Mouse (Mus musculus): Measurements from ENCODE around the gene Ttf2. TPM values are rescaled to one million over a fixed set of nuclear protein-coding genes. Genes with fewer than 3 reads are reported as not detected.
A peak's percentile ranks its signal among the peaks of the same experiment; 100 is the strongest.

Gene Ttf2
- total RNA-seq, 2 experiments from 2014 or later: 1.4 to 1.7 TPM

- intact Hi-C loops (cut with DNase I): loop anchor here (5.0 kb wide), 1 partner anchor 155 kb away; no protein-coding TSS in a partner anchor
- peak in 1 of 2 experiments; percentile 25 for DNase-seq (ENCODE audit: low spot score in 2 of 2)
Measured at GRCm38 (mm10) chr3:100922506-100923375, 46.7 kb downstream of the Ttf2 start.

- DNase-seq (ENCODE audit: low spot score in 2 of 2): peak; percentile 99 to 100
- intact Hi-C loops (cut with DNase I): loop anchor here (5.0 kb wide), 1 partner anchor 155 kb away; no protein-coding TSS in a partner anchor
Measured at GRCm38 (mm10) chr3:100921825-100922505, 47.5 kb downstream of the Ttf2 start, which contains the start of gene Trim45. Gene Trim45, plus strand, starts transcription at chr3:100922202.

- no peak for DNase-seq (ENCODE audit: low spot score in 2 of 2)
- intact Hi-C loops (cut with DNase I): loop anchor here (5.0 kb wide), 1 partner anchor 153 kb away; no protein-coding TSS in a partner anchor
Measured at GRCm38 (mm10) chr3:100920611-100921140, 48.8 kb downstream of the Ttf2 start.

- intact Hi-C loops (cut with DNase I): no loop called here
- peak; percentile 36 to 62 for DNase-seq (ENCODE audit: low spot score in 2 of 2)
Measured at GRCm38 (mm10) chr3:100916844-100917243, 52.6 kb downstream of the Ttf2 start.

- intact Hi-C loops (cut with DNase I): no loop called here
- peak in 1 of 2 experiments; percentile 38 for DNase-seq (ENCODE audit: low spot score in 2 of 2)
Measured at GRCm38 (mm10) chr3:100911498-100912213, 57.8 kb downstream of the Ttf2 start.

- intact Hi-C loops (cut with DNase I): no loop called here
- DNase-seq (ENCODE audit: low spot score in 2 of 2): no peak
Measured at GRCm38 (mm10) chr3:100911026-100911425, 58.4 kb downstream of the Ttf2 start.

GRCm38 (mm10) chr3:100910621-100911020 is 58.8 kb downstream of the Ttf2 start:
- intact Hi-C loops (cut with DNase I): no loop called here
- no peak for DNase-seq (ENCODE audit: low spot score in 2 of 2)

- DNase-seq (ENCODE audit: low spot score in 2 of 2): no peak
- intact Hi-C loops (cut with DNase I): no loop called here
Measured at GRCm38 (mm10) chr3:100908594-100908993, 60.9 kb downstream of the Ttf2 start.

- intact Hi-C loops (cut with DNase I): no loop called here
- DNase-seq (ENCODE audit: low spot score in 2 of 2): no peak
Measured at GRCm38 (mm10) chr3:100906916-100907315, 62.5 kb downstream of the Ttf2 start.

GRCm38 (mm10) chr3:100906128-100906527 is 63.3 kb downstream of the Ttf2 start:
- intact Hi-C loops (cut with DNase I): no loop called here
- DNase-seq (ENCODE audit: low spot score in 2 of 2): no peak

- no peak for DNase-seq (ENCODE audit: low spot score in 2 of 2)
- intact Hi-C loops (cut with DNase I): no loop called here
Measured at GRCm38 (mm10) chr3:100895500-100895899, 74.0 kb downstream of the Ttf2 start.

GRCm38 (mm10) chr3:100892383-100893335 is 76.8 kb downstream of the Ttf2 start:
- intact Hi-C loops (cut with DNase I): no loop called here
- no peak for DNase-seq (ENCODE audit: low spot score in 2 of 2)

- no peak for DNase-seq (ENCODE audit: low spot score in 2 of 2)
- intact Hi-C loops (cut with DNase I): no loop called here
Measured at GRCm38 (mm10) chr3:100890406-100890805, 79.1 kb downstream of the Ttf2 start.

GRCm38 (mm10) chr3:100889234-100889633 is 80.2 kb downstream of the Ttf2 start:
- intact Hi-C loops (cut with DNase I): no loop called here
- no peak for DNase-seq (ENCODE audit: low spot score in 2 of 2)

Other genes starting within 250 kb of the Ttf2 start
- under 1 TPM in 1 of 2 experiments, not detected in 1; 0.13 TPM for gene Vtcn1, start 144.2 kb downstream of the Ttf2 start, total RNA-seq (2021)
- gene Trim45, start 47.5 kb downstream of the Ttf2 start, total RNA-seq (2021): 1 to 10 TPM; 7.3 to 8.2 TPM
- gene Cd101, start 59.9 kb upstream of the Ttf2 start, total RNA-seq (2021): under 1 TPM; 0.34 to 0.40 TPM
- 10 to 100 TPM; 40.8 to 47.1 TPM for gene Ptgfrn, start 140.6 kb upstream of the Ttf2 start, total RNA-seq (2021)

Measured in left cerebral cortex, postnatal 14 days (tissue).